Mouse (Mus musculus) adipocyte (in vitro differentiated cells): ENCODE data around the gene Usp15.
"Not testable (repeated sequence)": the region's sequence is repeated elsewhere in the genome, so short reads cannot be mapped to it uniquely, and the experiment has no call there.

ENCODE experiments used
- DNase-seq: peaks from one replicate; pipeline ENCODE4 v3.0.0-alpha.2; 2016; ENCODE audit warnings: low spot score

Gene Usp15

GRCm38 (mm10) chr10:123196835-123197559 lies at the start of gene Usp15:
TSS of gene Usp15 (minus strand) at chr10:123196995.
- DNase-seq = peak; percentile 85

GRCm38 (mm10) chr10:123229420-123229819 lies 32.6 kb upstream of the Usp15 start:
- DNase-seq = no peak

GRCm38 (mm10) chr10:123222785-123223184 lies 26.0 kb upstream of the Usp15 start:
- DNase-seq = no peak

- DNase-seq = no peak
Observed at GRCm38 (mm10) chr10:123209517-123209916, 12.7 kb upstream of the Usp15 start.

- no peak for DNase-seq
Observed at GRCm38 (mm10) chr10:123208336-123208735, 11.5 kb upstream of the Usp15 start.

- DNase-seq = no peak
Observed at GRCm38 (mm10) chr10:123206074-123206473, 9.3 kb upstream of the Usp15 start.

GRCm38 (mm10) chr10:123205364-123205763 lies 8.6 kb upstream of the Usp15 start:
- not testable (repeated sequence) for DNase-seq

- no peak for DNase-seq
Observed at GRCm38 (mm10) chr10:123201981-123202758, 5.4 kb upstream of the Usp15 start.

GRCm38 (mm10) chr10:123201436-123201835 lies 4.6 kb upstream of the Usp15 start:
- DNase-seq = no peak

- no peak for DNase-seq
Observed at GRCm38 (mm10) chr10:123200996-123201395, 4.2 kb upstream of the Usp15 start.

- DNase-seq = no peak
Observed at GRCm38 (mm10) chr10:123200320-123200659, 3.5 kb upstream of the Usp15 start.

GRCm38 (mm10) chr10:123199615-123200319 lies 3.0 kb upstream of the Usp15 start:
- DNase-seq = no peak

- no peak for DNase-seq
Observed at GRCm38 (mm10) chr10:123199119-123199518, 2.3 kb upstream of the Usp15 start.

GRCm38 (mm10) chr10:123198183-123198582 lies 1.4 kb upstream of the Usp15 start:
- DNase-seq = no peak

- peak; percentile 60 for DNase-seq
Observed at GRCm38 (mm10) chr10:123195961-123196834, 597 bp downstream of the Usp15 start.

GRCm38 (mm10) chr10:123195501-123195900 lies 1.3 kb downstream of the Usp15 start:
- DNase-seq = peak; percentile 16

- no peak for DNase-seq
Observed at GRCm38 (mm10) chr10:123191038-123191437, 5.8 kb downstream of the Usp15 start.

GRCm38 (mm10) chr10:123187337-123187736 lies 9.5 kb downstream of the Usp15 start:
- DNase-seq = no peak

- no peak for DNase-seq
Observed at GRCm38 (mm10) chr10:123185907-123186306, 10.9 kb downstream of the Usp15 start.

- no peak for DNase-seq
Observed at GRCm38 (mm10) chr10:123183743-123184142, 13.1 kb downstream of the Usp15 start.

GRCm38 (mm10) chr10:123183243-123183642 lies 13.6 kb downstream of the Usp15 start:
- DNase-seq = no peak

- DNase-seq = no peak
Observed at GRCm38 (mm10) chr10:123182391-123182790, 14.4 kb downstream of the Usp15 start.
